Mouse (Mus musculus): ENCODE results near the gene Smarcc1. TPM values are rescaled to one million over a fixed set of nuclear protein-coding genes. Genes with fewer than 3 reads are reported as not detected.

Gene Smarcc1
- 25.1 TPM for polyA plus RNA-seq (2014; fragmentation: Illumina TruSeq; extraction: RNeasy Lipid Tissue Mini Kit (QIAGEN cat#74804); ENCODE audit: low read depth, low replicate concordance)

DNA sequence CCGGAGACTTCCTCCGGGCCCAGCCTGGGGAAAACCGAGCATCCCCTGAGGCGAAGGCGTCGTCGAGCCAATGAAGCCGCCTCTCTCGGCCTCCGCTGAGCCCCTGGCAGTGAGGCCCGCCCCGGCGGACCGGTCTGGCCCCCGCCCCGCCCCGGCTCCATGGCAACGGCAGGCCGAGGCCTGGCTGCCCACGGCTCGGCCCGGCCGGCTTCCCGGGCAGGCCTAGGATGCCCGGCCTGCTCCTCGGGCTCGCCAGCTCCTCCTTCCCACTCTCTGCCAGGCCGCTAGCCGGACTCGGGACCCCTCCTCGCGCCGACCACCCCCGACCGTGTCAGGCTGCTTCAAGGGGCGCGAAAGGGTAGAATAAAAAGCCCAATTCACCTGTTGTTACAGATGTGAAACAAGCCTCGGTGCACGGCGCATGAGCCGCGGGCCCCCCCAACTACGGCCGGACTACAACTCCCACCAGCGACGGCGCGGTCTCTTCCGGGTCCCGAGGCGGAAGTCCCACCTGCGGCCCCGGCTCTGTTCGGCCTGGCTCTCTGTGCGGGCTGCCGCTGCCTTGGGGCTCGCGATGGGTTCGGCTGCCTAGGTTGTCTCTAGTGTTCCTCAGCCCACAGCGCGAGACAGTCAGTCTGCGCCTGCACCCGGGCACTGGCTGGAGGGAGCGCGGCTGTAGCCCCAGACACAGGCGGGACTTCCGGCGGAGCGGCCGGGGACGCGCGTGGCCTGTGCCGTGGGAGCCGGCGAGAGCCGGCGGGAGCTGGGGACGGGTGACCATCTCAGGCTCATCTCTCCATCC is at the start of gene Smarcc1:
TSS of gene Smarcc1 (plus strand) at position 732 of the 802 bp plus-strand sequence.

DNA sequence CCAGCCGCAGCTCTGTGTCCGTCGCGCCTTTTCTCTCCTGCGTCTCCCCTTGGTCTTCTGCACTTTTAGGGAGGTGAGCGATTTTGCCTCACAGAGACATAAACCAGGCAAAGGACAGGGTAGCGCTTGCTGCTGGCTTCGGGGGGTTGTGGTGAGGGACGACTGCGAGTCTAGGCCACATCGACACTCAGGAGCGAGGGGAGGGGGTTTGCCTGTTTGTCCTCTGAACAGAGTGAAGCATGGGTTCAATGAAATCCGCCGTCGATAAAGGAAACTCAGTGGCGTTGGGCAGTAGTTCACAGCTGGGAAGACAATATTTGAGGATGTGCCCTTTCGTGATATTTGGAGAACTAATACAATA is 251 bp downstream of the Smarcc1 start, which contains the start of gene Dhx30:
TSS of gene Dhx30 (minus strand) at position 52 of the 361 bp plus-strand sequence.

GRCm38 (mm10) chr9:110243221-110243833 is 125.8 kb downstream of the Smarcc1 start, which contains the start of gene Cspg5:
TSS of gene Cspg5 (plus strand) at chr9:110243783.

Other genes with a start within 250 kb of the Smarcc1 start
- gene Cdc25a, start 242.1 kb upstream of the Smarcc1 start, polyA plus RNA-seq (2014; fragmentation: Illumina TruSeq; extraction: RNeasy Lipid Tissue Mini Kit (QIAGEN cat#74804); ENCODE audit: low read depth, low replicate concordance) = 6.6 TPM
- 65.4 TPM for gene Map4, start 186.2 kb upstream of the Smarcc1 start, polyA plus RNA-seq (2014; fragmentation: Illumina TruSeq; extraction: RNeasy Lipid Tissue Mini Kit (QIAGEN cat#74804); ENCODE audit: low read depth, low replicate concordance)
- 48.3 TPM for gene Dhx30, start 122 bp downstream of the Smarcc1 start, polyA plus RNA-seq (2014; fragmentation: Illumina TruSeq; extraction: RNeasy Lipid Tissue Mini Kit (QIAGEN cat#74804); ENCODE audit: low read depth, low replicate concordance)
- gene Cspg5, start 126.1 kb downstream of the Smarcc1 start, polyA plus RNA-seq (2014; fragmentation: Illumina TruSeq; extraction: RNeasy Lipid Tissue Mini Kit (QIAGEN cat#74804); ENCODE audit: low read depth, low replicate concordance) = 0.96 TPM
- gene Elp6, start 187.5 kb downstream of the Smarcc1 start, polyA plus RNA-seq (2014; fragmentation: Illumina TruSeq; extraction: RNeasy Lipid Tissue Mini Kit (QIAGEN cat#74804); ENCODE audit: low read depth, low replicate concordance) = 7.6 TPM
- gene Scap, start 215.6 kb downstream of the Smarcc1 start, polyA plus RNA-seq (2014; fragmentation: Illumina TruSeq; extraction: RNeasy Lipid Tissue Mini Kit (QIAGEN cat#74804); ENCODE audit: low read depth, low replicate concordance) = 52.1 TPM